Mouse (Mus musculus): ENCODE measurements around the gene Cyp2j6. TPM values are rescaled to one million over a fixed set of nuclear protein-coding genes. Genes with fewer than 3 reads are reported as not detected.

Gene Cyp2j6
- total and polyA plus RNA-seq, 3 experiments, result not detected

DNA sequence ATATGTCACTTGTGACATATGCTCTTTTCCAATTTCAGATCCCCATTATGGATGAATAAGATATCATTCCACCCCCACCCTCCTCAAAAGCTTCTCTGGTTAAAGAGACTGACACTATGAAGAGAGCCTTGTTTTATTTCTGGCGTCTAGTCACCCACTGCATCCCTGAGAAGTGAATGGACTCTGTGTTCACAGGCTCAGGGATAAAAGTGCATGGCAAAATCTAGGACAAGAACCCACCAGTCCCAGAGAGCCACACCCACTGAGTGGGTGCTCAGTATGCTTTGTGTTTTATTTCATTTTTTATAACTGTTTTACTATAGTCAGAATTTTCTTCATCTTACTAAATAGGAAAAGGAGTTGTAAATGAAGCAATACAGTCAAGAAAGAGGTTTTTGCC, 7.5 kb downstream of the Cyp2j6 start:
- no peak overlapping the region for H3K4me3 ChIP-seq (ENCODE audit: control insufficient read depth in 1 of 2, insufficient read depth in 1 of 2, low read depth in 2 of 2, low read length in 2 of 2)
- no peaks in the 10 kb centered on the region for H3K4me1 ChIP-seq (ENCODE audit: control insufficient read depth in 1 of 2, insufficient read depth in 2 of 2, low read length in 2 of 2)
- no peaks in the 10 kb centered on the region for H3K36me3 ChIP-seq (ENCODE audit: control insufficient read depth in 1 of 2, insufficient read depth in 2 of 2, low read length in 2 of 2)
- no peak overlapping the region for H3K27ac ChIP-seq (ENCODE audit: control insufficient read depth, low read depth, low read length)
- TF ChIP-seq CHD2 (IDR thresholded peaks at IDR 0.05; ENCODE audit: low read length) (no peak), USF2 (IDR thresholded peaks at IDR 0.05; ENCODE audit: borderline replicate concordance in 1 of 2, insufficient read depth in 1 of 2, low read depth in 1 of 2, low read length in 2 of 2) (no peak), EP300 (IDR thresholded peaks at IDR 0.05; ENCODE audit: low read depth in 1 of 2, low read length in 2 of 2) (no peak), TCF12 (IDR thresholded peaks at IDR 0.05; ENCODE audit: low read depth, low read length) (no peak), ZKSCAN1 (IDR thresholded peaks at IDR 0.05; ENCODE audit: low read depth, low read length) (no peak), SIN3A (IDR thresholded peaks at IDR 0.05; ENCODE audit: low read length) (no peak), POLR2A (IDR thresholded peaks at IDR 0.05; ENCODE audit: control insufficient read depth in 1 of 2, insufficient read depth in 1 of 2, low read depth in 1 of 2, low read length in 2 of 2, poor library complexity in 1 of 2) (no peak), MYB (IDR thresholded peaks at IDR 0.05; ENCODE audit: low read depth, low read length) (no peak), JUND (IDR thresholded peaks at IDR 0.05; ENCODE audit: low read depth, low read length) (no peak), UBTF (IDR thresholded peaks at IDR 0.05; ENCODE audit: borderline replicate concordance, insufficient read depth, low read depth, low read length) (no peak), MYC (IDR thresholded peaks at IDR 0.05; ENCODE audit: low read depth, low read length) (no peak), KAT2A (conservative IDR thresholded peaks at IDR 0.05; ENCODE audit: low read depth, low read length) (no peak), NRF1 (IDR thresholded peaks at IDR 0.05; ENCODE audit: insufficient read depth, low read depth, low read length, poor library complexity, severe bottlenecking) (no peak), MAZ (IDR thresholded peaks at IDR 0.05; ENCODE audit: low read depth, low read length) (no peak), POLR2AphosphoS5 (IDR thresholded peaks at IDR 0.05; ENCODE audit: borderline replicate concordance, low read depth, low read length) (no peak), RAD21 (IDR thresholded peaks at IDR 0.05; ENCODE audit: low read depth, low read length) (no peak), ETS1 (IDR thresholded peaks at IDR 0.05; ENCODE audit: low read depth, low read length) (no peak)
- H3K9me3 ChIP-seq (replicated peaks; ENCODE audit: insufficient read depth, low read length), result no peaks in the 10 kb centered on the region
- no peak overlapping the region for H3K9ac ChIP-seq (ENCODE audit: control insufficient read depth, low read depth, low read length, poor library complexity, severe bottlenecking)
- H3K27me3 ChIP-seq (ENCODE audit: control insufficient read depth in 1 of 2, insufficient read depth in 2 of 2, low read length in 2 of 2), result no peaks in the 10 kb centered on the region
- no peaks in the 10 kb centered on the region for H3K79me2 ChIP-seq (ENCODE audit: control insufficient read depth, insufficient read depth, low read length, poor library complexity)
- no peak for DNase-seq (ENCODE audit: low read depth, low spot score)

DNA sequence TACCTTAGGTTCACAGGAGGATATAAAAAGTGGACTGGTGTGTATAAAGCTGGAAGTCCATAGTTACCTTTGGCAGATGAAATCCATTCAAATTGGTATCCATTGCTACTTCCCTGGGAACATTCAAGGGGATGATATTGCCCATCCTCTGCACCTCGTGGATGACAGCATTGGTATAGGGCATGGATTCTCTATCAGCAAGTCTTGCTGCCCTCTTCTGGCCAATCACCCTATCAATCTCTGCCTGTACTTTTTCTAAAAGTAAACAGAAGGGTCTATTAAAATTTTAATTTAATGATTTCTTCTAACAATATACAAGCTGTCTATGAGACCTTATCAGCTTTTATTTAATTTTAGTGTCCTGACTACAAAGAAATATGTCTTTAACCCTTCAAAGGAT, 27.7 kb downstream of the Cyp2j6 start:
- Histone ChIP-seq H3K4me1 (ENCODE audit: control insufficient read depth in 1 of 2, insufficient read depth in 2 of 2, low read length in 2 of 2) (no peaks in the 10 kb centered on the region), H3K27me3 (ENCODE audit: control insufficient read depth in 1 of 2, insufficient read depth in 2 of 2, low read length in 2 of 2) (no peaks in the 10 kb centered on the region), H3K27ac (ENCODE audit: control insufficient read depth, low read depth, low read length) (no peak overlapping the region), H3K9ac (ENCODE audit: control insufficient read depth, low read depth, low read length, poor library complexity, severe bottlenecking) (no peak overlapping the region), H3K9me3 (replicated peaks; ENCODE audit: insufficient read depth, low read length) (no peaks in the 10 kb centered on the region), H3K36me3 (ENCODE audit: control insufficient read depth in 1 of 2, insufficient read depth in 2 of 2, low read length in 2 of 2) (no peaks in the 10 kb centered on the region), H3K4me3 (ENCODE audit: control insufficient read depth in 1 of 2, insufficient read depth in 1 of 2, low read depth in 2 of 2, low read length in 2 of 2) (no peak overlapping the region), H3K79me2 (ENCODE audit: control insufficient read depth, insufficient read depth, low read length, poor library complexity) (no peaks in the 10 kb centered on the region)
- TF ChIP-seq MAFK (IDR thresholded peaks at IDR 0.05; ENCODE audit: borderline replicate concordance, low read depth, low read length) (no peak), SIN3A (IDR thresholded peaks at IDR 0.05; ENCODE audit: low read length) (no peak), MYB (IDR thresholded peaks at IDR 0.05; ENCODE audit: low read depth, low read length) (no peak), HCFC1 (IDR thresholded peaks at IDR 0.05; ENCODE audit: low read depth, low read length) (no peak), GABPA (IDR thresholded peaks at IDR 0.05; ENCODE audit: low read depth, low read length) (no peak), JUND (IDR thresholded peaks at IDR 0.05; ENCODE audit: low read depth, low read length) (no peak), TBP (IDR thresholded peaks at IDR 0.05; ENCODE audit: low read depth, low read length) (no peak), MAX (IDR thresholded peaks at IDR 0.05; ENCODE audit: low read length) (no peak), ELF1 (IDR thresholded peaks at IDR 0.05; ENCODE audit: low read depth, low read length) (no peak), MYC (IDR thresholded peaks at IDR 0.05; ENCODE audit: low read depth, low read length) (no peak), USF1 (IDR thresholded peaks at IDR 0.05; ENCODE audit: low read depth, low read length) (no peak), E2F4 (IDR thresholded peaks at IDR 0.05; ENCODE audit: borderline replicate concordance, low read depth, low read length) (no peak), EP300 (IDR thresholded peaks at IDR 0.05; ENCODE audit: low read depth in 1 of 2, low read length in 2 of 2) (no peak)
- DNase-seq (ENCODE audit: low read depth, low spot score), result no peak

All from MEL (cell line).